Mouse (Mus musculus) forebrain, postnatal 0 days (tissue): ENCODE results near the gene Tns1. TPM values are rescaled to one million over a fixed set of nuclear protein-coding genes. Genes with fewer than 3 reads are reported as not detected.

Experiments used
- ATAC-seq: fragments of 200-750 bp; cut with Nextera tagmentation; 2 replicates; pipeline ENCODE4 v1.8.0; 2017; ENCODE audit warnings: mild to moderate bottlenecking, moderate library complexity
- DNase-seq: peaks from one replicate; pipeline ENCODE4 v3.0.0-alpha.2; 2015
- H3K27ac ChIP-seq: fragments of 300-500 bp; sonication (generic); 2 replicates; pipeline ENCODE4 v1.5.1; 2014; ENCODE audit warnings: low read depth, mild to moderate bottlenecking, antibody characterized with exemption, low read length, moderate library complexity, mixed read lengths
- H3K27me3 ChIP-seq: fragments of 300-500 bp; sonication (generic); 2 replicates; pipeline ENCODE4 v1.6.1; 2014; ENCODE audit warnings: mild to moderate bottlenecking, low read length, mixed read lengths; ENCODE audit not compliant: insufficient read depth
- H3K36me3 ChIP-seq: fragments of 300-500 bp; sonication (generic); 2 replicates; pipeline ENCODE4 v1.6.1; 2014; ENCODE audit warnings: mild to moderate bottlenecking, moderate library complexity; ENCODE audit not compliant: insufficient read depth
- H3K4me1 ChIP-seq: fragments of 300-500 bp; sonication (generic); 2 replicates; pipeline ENCODE4 v1.6.1; 2014; ENCODE audit warnings: antibody characterized with exemption; ENCODE audit not compliant: insufficient read depth
- H3K4me2 ChIP-seq: fragments of 300-500 bp; sonication (generic); 2 replicates; pipeline ENCODE4 v1.6.1; 2014; ENCODE audit warnings: low read depth, mild to moderate bottlenecking, moderate library complexity
- H3K4me3 ChIP-seq: fragments of 300-500 bp; sonication (generic); 2 replicates; pipeline ENCODE4 v1.5.1; 2014; ENCODE audit warnings: low read depth, low read length, mixed read lengths
- H3K9ac ChIP-seq: fragments of 300-500 bp; sonication (generic); 2 replicates; pipeline ENCODE4 v1.6.1; 2014; ENCODE audit warnings: mild to moderate bottlenecking
- H3K9me3 ChIP-seq: fragments of 300-500 bp; sonication (generic); 2 replicates; pipeline ENCODE4 v1.6.1; 2016; ENCODE audit warnings: low read length
- CTCF ChIP-seq: sonication (generic); IDR thresholded peaks from 2 replicates; pipeline ENCODE4 v1.5.1; 2016; ENCODE audit warnings: antibody characterized with exemption, control low read depth, low read depth
- WGBS: fragments of 180-500 bp; shearing (Covaris S2); extraction: QIAGEN DNeasy Blood & Tissue Kit; methylation state at CpG from one replicate; pipeline ENCODE4 v1.1.7; 2014; 5-methylcytosine and 5-hydroxymethylcytosine counted together
- polyA plus RNA-seq: library from polyadenylated mRNA; unstranded; fragments of >200 nt; fragmentation: Nextera tagmentation; extraction: Ambion mirVana; gene quantifications from 2 replicates; pipeline ENCODE4 v1.2.1, GENCODE M21; 2015
- total RNA-seq: library from RNA; depleted of rRNA; stranded (reverse); fragments of >200 nt; gene quantifications from 2 replicates; pipeline ENCODE4 v1.2.3, GENCODE M21; 2014

Gene Tns1
- total and polyA plus RNA-seq, 2 experiments from 2014 or later = 7.0 to 21.8 TPM

DNA sequence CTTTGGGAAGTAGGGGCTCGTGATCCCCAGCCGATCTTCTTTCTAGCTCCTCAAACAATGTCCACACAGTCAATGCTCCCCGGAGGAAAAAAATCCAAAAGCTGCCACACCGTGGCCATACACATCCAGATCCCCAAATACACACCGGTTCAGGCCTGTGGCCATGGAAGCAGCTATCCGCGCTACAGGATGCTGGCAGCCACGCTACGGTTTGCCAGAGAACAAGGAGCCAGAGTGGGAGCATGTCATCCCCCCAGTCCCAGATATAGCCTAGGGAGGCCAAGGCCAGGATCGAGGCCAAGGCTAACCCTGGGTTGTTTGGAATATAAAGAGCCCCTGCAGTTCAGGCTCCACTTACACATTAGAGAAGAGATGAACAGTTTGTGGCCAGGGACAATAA, 211.8 kb downstream of the Tns1 start:
- Histone ChIP-seq H3K27ac (no peak overlapping the region), H3K27me3 (no peaks in the 10 kb centered on the region), H3K36me3 (no peaks in the 10 kb centered on the region; the same call in 1 of the 2 replicates), H3K4me3 (no peak overlapping the region), H3K9ac (no peak overlapping the region), H3K4me1 (0 out of 2 replicates have a peak, but pooled peaks cover 8% of the 10 kb centered on the region), H3K4me2 (no peak overlapping the region), H3K9me3 (no peaks in the 10 kb centered on the region)
- ATAC-seq (no peak), DNase-seq (no peak)
- WGBS = 71% methylated on average over 10 of the region's 10 CpGs
- TF ChIP-seq CTCF = no peak

DNA sequence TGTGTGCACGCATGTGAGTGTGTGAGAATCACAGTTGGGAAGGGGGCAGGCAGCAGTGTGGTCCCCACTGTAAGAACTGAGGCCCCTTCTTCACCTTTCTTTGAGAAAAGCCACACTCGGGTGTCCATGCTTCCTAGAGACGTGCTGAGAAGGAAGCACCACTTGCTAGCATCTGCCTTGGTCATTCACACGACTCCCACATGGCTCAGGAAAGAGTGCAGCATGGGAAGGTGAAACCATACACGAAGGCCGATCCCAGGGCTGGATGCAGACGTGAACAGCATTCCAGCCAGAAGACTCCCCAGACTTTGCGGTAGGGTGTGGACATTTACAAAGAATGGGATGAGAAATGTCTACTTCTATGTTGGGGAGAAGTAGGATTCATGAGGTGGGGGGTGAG, 212.3 kb downstream of the Tns1 start:
- Histone ChIP-seq H3K4me2 (no peak overlapping the region), H3K27ac (no peak overlapping the region), H3K27me3 (no peaks in the 10 kb centered on the region), H3K9me3 (no peaks in the 10 kb centered on the region), H3K4me3 (no peak overlapping the region), H3K4me1 (0 out of 2 replicates have a peak, but pooled peaks cover 8% of the 10 kb centered on the region), H3K9ac (no peak overlapping the region), H3K36me3 (no peaks in the 10 kb centered on the region; the same call in 1 of the 2 replicates)
- 86% methylated on average over 8 of the region's 8 CpGs for WGBS
- ATAC-seq = no peak
- DNase-seq = no peak
- TF ChIP-seq CTCF = no peak

DNA sequence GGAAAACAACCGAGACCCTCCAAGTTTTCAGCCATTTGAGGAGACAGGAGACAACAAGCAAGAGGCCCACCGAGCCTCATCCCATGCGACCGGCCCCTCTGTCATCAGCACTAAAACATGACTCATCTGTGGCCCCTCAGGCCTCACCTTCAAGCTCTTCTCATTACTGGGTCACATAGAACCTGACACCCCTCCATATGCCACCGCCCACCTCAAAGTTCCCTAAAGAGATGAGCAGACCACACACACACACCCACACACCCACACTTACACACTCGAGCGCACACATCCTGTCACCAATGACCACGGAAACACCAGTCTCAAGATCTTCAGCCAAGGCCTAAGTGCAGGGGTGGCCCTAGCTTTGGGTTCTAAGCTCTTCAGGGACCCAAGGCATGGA, 213.5 kb downstream of the Tns1 start:
- no peak overlapping the region for H3K4me3 ChIP-seq
- no peaks in the 10 kb centered on the region for H3K36me3 ChIP-seq
- H3K27me3 ChIP-seq = no peaks in the 10 kb centered on the region
- 0 out of 2 replicates have a peak, but pooled peaks cover 8% of the 10 kb centered on the region for H3K4me1 ChIP-seq
- ATAC-seq = no peak
- H3K4me2 ChIP-seq = no peak overlapping the region
- no peak for TF ChIP-seq CTCF
- WGBS = 87% methylated on average over 8 of the region's 8 CpGs
- no peaks in the 10 kb centered on the region for H3K9me3 ChIP-seq
- H3K9ac ChIP-seq = no peak overlapping the region
- H3K27ac ChIP-seq = no peak overlapping the region
- no peak for DNase-seq

DNA sequence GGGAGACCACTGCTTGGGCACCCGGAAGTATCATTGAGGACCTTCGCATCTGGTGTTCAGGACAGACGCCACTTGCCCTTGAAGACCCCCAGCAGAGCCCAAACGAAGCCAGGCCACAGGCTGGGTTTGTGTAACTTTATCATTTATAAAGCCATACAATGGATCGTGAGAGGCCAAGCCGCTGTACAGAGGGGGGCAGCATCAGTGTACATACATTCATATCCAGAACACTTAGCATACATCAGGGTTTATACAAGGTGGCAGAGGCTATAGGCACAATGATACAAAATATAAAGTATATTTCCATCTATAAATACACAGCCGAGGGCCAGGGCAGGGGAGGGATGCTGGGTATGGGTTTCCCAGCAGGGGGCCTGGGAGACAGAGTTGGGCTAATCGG, 214.1 kb downstream of the Tns1 start:
- WGBS = 86% methylated on average over 8 of the region's 8 CpGs
- H3K4me2 ChIP-seq = no peak overlapping the region

DNA sequence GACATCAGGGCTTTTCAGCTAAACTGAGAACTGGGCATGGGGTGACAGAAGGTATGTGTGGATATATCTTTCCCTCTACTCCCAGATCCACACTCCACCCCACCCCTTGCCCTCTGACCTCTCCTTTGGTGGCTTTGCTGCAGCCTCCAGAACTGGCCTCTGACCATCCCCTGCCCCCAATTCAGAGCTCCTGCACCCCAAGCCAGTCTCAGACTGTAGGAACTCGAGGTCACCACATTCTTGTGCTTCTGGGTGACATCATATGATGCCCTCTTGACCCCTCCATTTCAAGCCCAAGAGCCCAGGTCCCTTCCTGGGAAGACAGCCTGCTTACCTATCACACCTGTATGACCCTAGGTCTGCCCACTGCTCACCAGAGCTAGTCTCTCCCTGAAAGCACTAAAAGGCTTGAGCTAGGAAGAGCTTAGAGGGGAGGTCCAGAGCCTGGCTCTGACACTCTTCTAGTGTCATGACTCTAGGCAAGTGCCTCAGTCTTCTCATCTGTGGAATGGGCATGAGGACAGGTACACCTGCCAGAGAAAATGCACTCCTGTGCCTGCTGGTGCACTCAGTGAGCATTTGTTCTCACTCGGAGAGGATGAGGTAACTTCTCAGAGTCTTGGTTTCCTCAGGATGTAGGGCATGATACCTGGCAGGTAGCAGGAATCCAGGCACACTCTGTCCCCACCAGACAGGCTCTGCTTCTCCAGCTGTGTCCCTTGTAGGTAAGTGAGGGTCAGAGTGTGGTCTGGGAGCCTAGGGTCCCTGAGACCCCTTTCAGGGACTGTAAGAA, 214.9 kb downstream of the Tns1 start:
- WGBS = 67% methylated on average over 2 of the region's 2 CpGs
- no peak overlapping the region for H3K4me2 ChIP-seq

More for the DNA sequence above, 214.1 kb downstream of the Tns1 start:
- ATAC-seq = no peak
- 0 out of 2 replicates have a peak, but pooled peaks cover 5% of the 10 kb centered on the region for H3K4me1 ChIP-seq
- no peaks in the 10 kb centered on the region for H3K36me3 ChIP-seq
- no peak overlapping the region for H3K9ac ChIP-seq
- no peak overlapping the region for H3K27ac ChIP-seq
- DNase-seq = no peak
- H3K27me3 ChIP-seq = no peaks in the 10 kb centered on the region
- no peaks in the 10 kb centered on the region for H3K9me3 ChIP-seq
- TF ChIP-seq CTCF = no peak
- H3K4me3 ChIP-seq = no peak overlapping the region

DNA sequence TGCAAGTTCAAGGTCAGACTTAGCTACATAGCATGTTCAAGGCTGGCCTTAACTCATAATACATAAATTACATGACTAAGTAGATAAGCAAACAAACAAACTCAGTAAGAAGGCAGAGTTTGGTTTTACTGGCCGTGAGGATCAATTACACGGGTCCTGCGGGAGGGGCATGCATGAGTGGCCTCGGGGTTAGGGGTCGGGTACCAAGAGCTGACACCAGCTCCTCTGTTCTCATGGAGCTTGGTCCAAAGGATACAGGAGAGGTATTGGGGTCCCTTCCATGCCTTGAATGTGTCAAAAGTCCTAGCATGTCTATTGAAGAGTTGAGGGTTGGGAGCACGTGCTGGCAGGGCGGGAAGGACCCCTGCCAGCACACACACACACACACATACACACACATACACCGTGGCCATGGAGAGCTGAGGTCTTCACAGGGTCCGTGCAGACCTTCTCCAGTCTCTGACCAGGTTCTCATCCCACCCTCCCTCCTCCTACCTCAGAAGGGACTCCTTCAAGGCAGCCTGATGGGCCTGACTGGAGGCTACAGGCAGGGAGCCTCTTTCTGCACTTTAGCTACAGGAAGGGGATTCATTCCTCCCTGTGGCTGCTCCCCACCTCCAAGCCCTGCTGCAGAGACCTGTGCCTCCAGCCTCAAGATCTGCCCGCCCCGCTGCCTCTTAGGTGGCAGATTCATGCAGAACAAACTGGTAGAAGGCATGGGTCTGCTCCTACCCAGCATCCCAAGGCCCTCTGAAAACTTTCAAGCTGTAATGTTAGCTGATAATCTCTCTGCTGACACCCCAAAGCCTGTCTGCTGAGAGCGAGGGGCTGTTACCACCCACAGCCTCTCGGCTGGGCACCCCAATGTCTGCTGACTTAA, 215.9 kb downstream of the Tns1 start:
- no peak for ATAC-seq
- Histone ChIP-seq H3K4me2 (no peak overlapping the region), H3K27ac (no peak overlapping the region), H3K27me3 (no peaks in the 10 kb centered on the region), H3K9me3 (no peaks in the 10 kb centered on the region), H3K4me1 (no peaks in the 10 kb centered on the region), H3K4me3 (no peak overlapping the region), H3K36me3 (no peaks in the 10 kb centered on the region), H3K9ac (no peak overlapping the region)
- no peak for TF ChIP-seq CTCF
- WGBS = 80% methylated on average over 13 of the region's 13 CpGs
- no peak for DNase-seq

More for the DNA sequence above, 214.9 kb downstream of the Tns1 start:
- ATAC-seq = no peak
- no peaks in the 10 kb centered on the region for H3K4me1 ChIP-seq
- no peak overlapping the region for H3K9ac ChIP-seq
- no peak overlapping the region for H3K4me3 ChIP-seq
- no peak for TF ChIP-seq CTCF
- no peaks in the 10 kb centered on the region for H3K9me3 ChIP-seq
- H3K36me3 ChIP-seq = no peaks in the 10 kb centered on the region
- no peak for DNase-seq
- H3K27me3 ChIP-seq = no peaks in the 10 kb centered on the region
- no peak overlapping the region for H3K27ac ChIP-seq

DNA sequence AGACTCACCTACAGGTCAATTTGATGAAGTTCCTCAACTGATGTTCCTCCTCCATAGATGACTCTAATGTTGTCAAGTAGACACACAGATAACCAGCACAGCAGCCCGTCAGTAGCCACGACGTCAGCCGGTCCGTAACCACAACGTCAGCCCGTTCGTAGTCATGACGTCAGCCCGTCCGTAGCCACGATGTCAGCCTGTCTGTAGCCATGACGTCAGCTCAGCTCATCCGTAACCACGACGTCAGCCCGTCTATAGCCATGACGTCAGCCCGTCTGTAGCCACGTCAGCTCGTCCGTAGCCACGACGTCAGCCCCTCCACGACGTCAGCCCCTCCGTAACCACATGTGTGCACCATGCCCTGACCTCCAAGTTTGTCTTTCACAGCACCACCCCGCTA, 217.1 kb downstream of the Tns1 start:
- ATAC-seq (no peak), DNase-seq (no peak)
- Histone ChIP-seq H3K27ac (no peak overlapping the region), H3K4me2 (no peak overlapping the region), H3K9ac (no peak overlapping the region), H3K9me3 (no peaks in the 10 kb centered on the region), H3K27me3 (no peaks in the 10 kb centered on the region), H3K4me3 (no peak overlapping the region), H3K4me1 (no peaks in the 10 kb centered on the region), H3K36me3 (no peaks in the 10 kb centered on the region)
- 92% methylated on average over 28 of the region's 28 CpGs for WGBS
- TF ChIP-seq CTCF = no peak
